Mouse (Mus musculus) CH12.LX (cell line): ENCODE results near the gene Nup133. TPM values are rescaled to one million over a fixed set of nuclear protein-coding genes. Genes with fewer than 3 reads are reported as not detected.

ENCODE experiments used
- DNase-seq: peaks from one replicate; pipeline ENCODE4 v3.0.0-alpha.2; 2013; ENCODE audit errors: extremely low read depth
- H3K27ac ChIP-seq: 2 replicates; pipeline ENCODE4 v1.5.1; 2012; ENCODE audit warnings: low read depth, mild to moderate bottlenecking, control low read depth, moderate library complexity; ENCODE audit not compliant: insufficient read depth
- H3K27me3 ChIP-seq: replicated peaks from 2 replicates; pipeline ENCODE3; 2012; ENCODE audit warnings: inconsistent platforms
- H3K36me3 ChIP-seq, 2 experiments: replicated peaks in 1 of 2; 2 replicates each; pipeline versions ENCODE3 to v1.6.1; 2012; ENCODE audit warnings: inconsistent platforms in 1 of 2, low read length in 1 of 2, mild to moderate bottlenecking in 1 of 2, mixed read lengths in 1 of 2, moderate library complexity in 1 of 2; ENCODE audit not compliant: control insufficient read depth in 1 of 2, insufficient read depth in 1 of 2
- H3K4me1 ChIP-seq, 2 experiments: 2 replicates each; pipeline ENCODE4 v1.6.1; 2012; ENCODE audit warnings: inconsistent platforms in 1 of 2, moderate library complexity in 1 of 2; ENCODE audit not compliant: insufficient read depth in 2 of 2, control insufficient read depth in 1 of 2
- H3K4me2 ChIP-seq: 2 replicates; pipeline ENCODE4 v1.6.1; 2012; ENCODE audit warnings: low read depth, mild to moderate bottlenecking, control low read depth; ENCODE audit not compliant: poor library complexity, insufficient read depth, severe bottlenecking
- H3K4me3 ChIP-seq, 3 experiments: fragments of 150-350 bp in 1 of 3; sonication (generic) in 1 of 3; replicated peaks in 1 of 3; 2 replicates each; pipeline versions ENCODE3 to v1.5.1; 2011 to 2012; ENCODE audit warnings: low read depth in 2 of 3, low read length in 2 of 3, mild to moderate bottlenecking in 2 of 3, moderate library complexity in 2 of 3, control low read depth in 1 of 3, improper control_type of control experiment in 1 of 3, inconsistent platforms in 1 of 3, mixed read lengths in 1 of 3; ENCODE audit not compliant: poor library complexity in 1 of 3
- H3K79me2 ChIP-seq: replicated peaks from 2 replicates; pipeline ENCODE4 v1.6.1; 2012; ENCODE audit warnings: mild to moderate bottlenecking, moderate library complexity; ENCODE audit not compliant: control insufficient read depth, poor library complexity, insufficient read depth, severe bottlenecking; ENCODE audit errors: extremely low read depth
- H3K9ac ChIP-seq: 2 replicates; pipeline ENCODE4 v1.6.1; 2012; ENCODE audit warnings: low read depth, mild to moderate bottlenecking, control low read depth, moderate library complexity; ENCODE audit not compliant: insufficient read depth
- H3K9me3 ChIP-seq: replicated peaks from 2 replicates; pipeline ENCODE3; 2012; ENCODE audit warnings: low read length, inconsistent platforms, mixed read lengths
- CHD1 ChIP-seq: IDR thresholded peaks from 2 replicates; pipeline ENCODE4 v1.6.1; 2012; ENCODE audit warnings: low read depth, low read length, improper control_type of control experiment, inconsistent platforms
- CTCF ChIP-seq, 2 experiments: IDR thresholded peaks in 1 of 2; conservative IDR thresholded peaks in 1 of 2; 2 replicates each; pipeline ENCODE4 v1.5.1; 2011 to 2012; ENCODE audit warnings: low read depth in 2 of 2, low read length in 2 of 2, improper control_type of control experiment in 1 of 2, inconsistent platforms in 1 of 2, mild to moderate bottlenecking in 1 of 2, moderate library complexity in 1 of 2
- EP300 ChIP-seq: IDR thresholded peaks from 2 replicates; pipeline ENCODE4 v1.6.1; 2011; ENCODE audit warnings: low read length, improper control_type of control experiment
- ETS1 ChIP-seq: conservative IDR thresholded peaks from 2 replicates; pipeline ENCODE4 v1.6.1; 2012; ENCODE audit warnings: low read depth, mild to moderate bottlenecking, inconsistent platforms, low read length, improper control_type of control experiment, moderate library complexity
- HCFC1 ChIP-seq: IDR thresholded peaks from 2 replicates; pipeline ENCODE4 v1.6.1; 2012; ENCODE audit warnings: low read depth, mild to moderate bottlenecking, inconsistent platforms, low read length, improper control_type of control experiment
- JUN ChIP-seq: IDR thresholded peaks from 2 replicates; pipeline ENCODE4 v1.6.1; 2011; ENCODE audit warnings: low read depth, mild to moderate bottlenecking, low read length, improper control_type of control experiment, moderate library complexity; ENCODE audit not compliant: insufficient read depth
- JUND ChIP-seq: conservative IDR thresholded peaks from 2 replicates; pipeline ENCODE4 v1.6.1; 2011; ENCODE audit warnings: low read depth, low read length, improper control_type of control experiment
- KAT2A ChIP-seq: IDR thresholded peaks from 2 replicates; pipeline ENCODE4 v1.6.1; 2012; ENCODE audit warnings: low read length, improper control_type of control experiment, inconsistent platforms; ENCODE audit not compliant: insufficient replicate concordance
- MAFK ChIP-seq: IDR thresholded peaks from 2 replicates; pipeline ENCODE4 v1.6.1; 2011; ENCODE audit warnings: low read length, improper control_type of control experiment; ENCODE audit not compliant: insufficient replicate concordance
- MAX ChIP-seq: IDR thresholded peaks from 2 replicates; pipeline ENCODE4 v1.6.1; 2011; ENCODE audit warnings: low read length, improper control_type of control experiment
- NELFE ChIP-seq: IDR thresholded peaks from 2 replicates; pipeline ENCODE4 v1.6.1; 2011; ENCODE audit warnings: low read depth, low read length, improper control_type of control experiment
- NRF1 ChIP-seq: IDR thresholded peaks from 2 replicates; pipeline ENCODE4 v1.6.1; 2014; ENCODE audit warnings: low read depth, mild to moderate bottlenecking, inconsistent platforms, low read length, improper control_type of control experiment, moderate library complexity
- POLR2A ChIP-seq: IDR thresholded peaks from 2 replicates; pipeline ENCODE4 v1.6.1; 2011; ENCODE audit warnings: low read depth, mild to moderate bottlenecking, improper control_type of control experiment, low read length
- POLR2AphosphoS2 ChIP-seq: IDR thresholded peaks from 2 replicates; pipeline ENCODE4 v1.6.1; 2011; ENCODE audit warnings: low read depth, low read length, improper control_type of control experiment
- RAD21 ChIP-seq: IDR thresholded peaks from 2 replicates; pipeline ENCODE4 v1.6.1; 2011; ENCODE audit warnings: low read depth, mild to moderate bottlenecking, low read length, improper control_type of control experiment, moderate library complexity
- RCOR1 ChIP-seq: conservative IDR thresholded peaks from 2 replicates; pipeline ENCODE4 v1.6.1; 2012; ENCODE audit warnings: low read depth, mild to moderate bottlenecking, inconsistent platforms, low read length, improper control_type of control experiment
- SIN3A ChIP-seq: IDR thresholded peaks from 2 replicates; pipeline ENCODE4 v1.6.1; 2012; ENCODE audit warnings: low read length, improper control_type of control experiment, inconsistent platforms
- SMC3 ChIP-seq: IDR thresholded peaks from 2 replicates; pipeline ENCODE4 v1.6.1; 2011; ENCODE audit warnings: low read depth, low read length, improper control_type of control experiment
- USF1 ChIP-seq: IDR thresholded peaks from 2 replicates; pipeline ENCODE4 v1.6.1; 2014; ENCODE audit warnings: low read depth, mild to moderate bottlenecking, inconsistent platforms, low read length, improper control_type of control experiment
- dilution Hi-C: fragments of 300-500 bp; cut with MboI; formaldehyde crosslinking; loops from 2 replicates; pipeline ENCODE4 v1.14.3; 2020; ENCODE audit warnings: low sequenced_read_pairs; ENCODE audit not compliant: extremely low pct_unique_long_range_greater_than_20kb, extremely low pct_ligation_motif_present
- in situ Hi-C: fragments of 300-500 bp; cut with MboI; formaldehyde crosslinking; loops from 3 replicates; pipeline ENCODE4 v1.14.3; 2019; ENCODE audit warnings: low sequenced_read_pairs, low pct_ligation_motif_present, low pct_unique_long_range_greater_than_20kb, mixed read lengths
- polyA plus RNA-seq: library from polyadenylated mRNA; unstranded; fragments of >175 nt; gene quantifications from 2 replicates; pipeline ENCODE4 v1.2.1, GENCODE M21; 2012; ENCODE audit warnings: low read depth; ENCODE audit not compliant: insufficient read length
- total RNA-seq, 2 experiments: library from RNA; depleted of rRNA; stranded (reverse); fragments of 300-350 nt in 1 of 2; fragments of >200 nt in 1 of 2; gene quantifications; 2 replicates each; pipeline ENCODE4 v1.2.3; 2012 to 2014

Gene Nup133
- total and polyA plus RNA-seq, 3 experiments = 32.8 to 49.0 (median 39.6) TPM

- dilution Hi-C loops = no loop called here
Measured at GRCm38 (mm10) chr8:123899366-123899765, 49.7 kb downstream of the Nup133 start.

GRCm38 (mm10) chr8:123898576-123898975 is 50.5 kb downstream of the Nup133 start:
- Histone ChIP-seq H3K4me2 (no peak overlapping the region), H3K27ac (no peak overlapping the region), H3K9me3 (no peaks in the 10 kb centered on the region), H3K79me2 (no peaks in the 10 kb centered on the region), H3K4me1 (no peaks in the 10 kb centered on the region), H3K4me3 (no peak overlapping the region), H3K9ac (no peak overlapping the region), H3K27me3 (no peaks in the 10 kb centered on the region), H3K36me3 (peaks cover 29 to 57% of the 10 kb centered on the region in 2 experiments)
- DNase-seq = no peak
- TF ChIP-seq JUN (no peak), NRF1 (no peak), RAD21 (no peak), CTCF (conservative IDR thresholded peaks at IDR 0.05 in 1 of 2, IDR thresholded peaks at IDR 0.05 in 1 of 2; ENCODE audit: low read depth in 2 of 2, low read length in 2 of 2) (no peak), CHD1 (no peak), RCOR1 (no peak), SMC3 (no peak), NELFE (no peak), KAT2A (no peak)
- dilution Hi-C loops = no loop called here
- in situ Hi-C loops = no loop called here

More at GRCm38 (mm10) chr8:123899366-123899765, 49.7 kb downstream of the Nup133 start:
- H3K4me3 ChIP-seq = no peak overlapping the region
- H3K9me3 ChIP-seq = no peaks in the 10 kb centered on the region
- no peak overlapping the region for H3K4me2 ChIP-seq
- TF ChIP-seq RAD21 = no peak
- TF ChIP-seq ETS1 = no peak
- no peak for TF ChIP-seq JUN
- TF ChIP-seq EP300 = no peak
- no peak for TF ChIP-seq HCFC1
- TF ChIP-seq USF1 = no peak
- TF ChIP-seq NRF1 = no peak
- no peak for TF ChIP-seq NELFE
- no peak for TF ChIP-seq POLR2AphosphoS2
- no peak for TF ChIP-seq MAFK
- TF ChIP-seq POLR2A = no peak
- no peak for TF ChIP-seq SIN3A
- TF ChIP-seq MAX = no peak
- no peak for TF ChIP-seq JUND
- no peaks in the 10 kb centered on the region for H3K27me3 ChIP-seq
- no peaks in the 10 kb centered on the region for H3K79me2 ChIP-seq
- peaks cover 36 to 65% of the 10 kb centered on the region in 2 experiments for H3K36me3 ChIP-seq
- in situ Hi-C loops = no loop called here
- no peak for DNase-seq
- H3K4me1 ChIP-seq = no peaks in the 10 kb centered on the region
- H3K9ac ChIP-seq = no peak overlapping the region
- H3K27ac ChIP-seq = no peak overlapping the region
